Mouse (Mus musculus) skeletal muscle tissue, postnatal 0 days (tissue): Measurements from ENCODE around the gene Gm12253. TPM values are rescaled to one million over a fixed set of nuclear protein-coding genes. Genes with fewer than 3 reads are reported as not detected.

Source experiments
- polyA plus RNA-seq: library from polyadenylated mRNA; unstranded; fragments of >200 nt; fragmentation: Nextera tagmentation; extraction: Ambion mirVana; gene quantifications from 2 replicates; pipeline ENCODE4 v1.2.1, GENCODE M21; 2015

Gm12253 gene
- not detected in 2 replicates for polyA plus RNA-seq

GRCm38 (mm10) chr11:58432259-58432658 is at the start of gene Gm12253:
Gene Gm12253 (plus strand): TSS chr11:58432559.

GRCm38 (mm10) chr11:58420815-58421214 is 11.5 kb upstream of the Gm12253 start, which contains the start of gene 1810065E05Rik:
Gene 1810065E05Rik (plus strand): TSS chr11:58421111.

GRCm38 (mm10) chr11:58452759-58453158 is 20.4 kb downstream of the Gm12253 start, which contains the start of gene Lypd9:
Gene Lypd9 (minus strand): TSS chr11:58452923.

GRCm38 (mm10) chr11:58462170-58462569 is 29.8 kb downstream of the Gm12253 start, which contains the start of gene Olfr30:
Gene Olfr30 (minus strand): TSS chr11:58462270.

Other genes with a start within 250 kb of the Gm12253 start
- gene Igtp, start 233.0 kb upstream of the Gm12253 start, polyA plus RNA-seq: 23.1 and 27.3 TPM in 2 replicates
- 13.6 and 14.4 TPM in 2 replicates for gene Irgm2, start 232.9 kb upstream of the Gm12253 start, polyA plus RNA-seq
- gene 4930438A08Rik, start 157.8 kb upstream of the Gm12253 start, polyA plus RNA-seq: 0.61 TPM in 1 of 2 replicates, not detected in the other
- gene Zfp692, start 125.5 kb upstream of the Gm12253 start, polyA plus RNA-seq: 5.2 and 6.3 TPM in 2 replicates
- gene Zfp672, start 102.2 kb upstream of the Gm12253 start, polyA plus RNA-seq: 35.6 and 39.3 TPM in 2 replicates
- gene Sh3bp5l, start 101.8 kb upstream of the Gm12253 start, polyA plus RNA-seq: 23.7 and 24.0 TPM in 2 replicates
- not detected in 2 replicates for gene Lypd8, start 53.5 kb upstream of the Gm12253 start, polyA plus RNA-seq
- gene 1810065E05Rik, start 11.4 kb upstream of the Gm12253 start, polyA plus RNA-seq: not detected in 2 replicates
- not detected in 2 replicates for gene Lypd9, start 20.4 kb downstream of the Gm12253 start, polyA plus RNA-seq
- gene Olfr30, start 29.7 kb downstream of the Gm12253 start, polyA plus RNA-seq: not detected in 2 replicates
- not detected in 2 replicates for gene Olfr332, start 60.0 kb downstream of the Gm12253 start, polyA plus RNA-seq
- gene Olfr331, start 70.0 kb downstream of the Gm12253 start, polyA plus RNA-seq: not detected in 2 replicates
- gene Olfr330, start 102.3 kb downstream of the Gm12253 start, polyA plus RNA-seq: not detected in 2 replicates
- gene Olfr329-ps, start 113.9 kb downstream of the Gm12253 start, polyA plus RNA-seq: 0.12 TPM in 1 of 2 replicates, not detected in the other
- not detected in 2 replicates for gene Olfr328, start 123.1 kb downstream of the Gm12253 start, polyA plus RNA-seq
- not detected in 2 replicates for gene Olfr224, start 138.0 kb downstream of the Gm12253 start, polyA plus RNA-seq
- not detected in 2 replicates for gene Olfr325, start 145.2 kb downstream of the Gm12253 start, polyA plus RNA-seq
- not detected in 2 replicates for gene Olfr324, start 162.6 kb downstream of the Gm12253 start, polyA plus RNA-seq
- gene 2210407C18Rik, start 183.5 kb downstream of the Gm12253 start, polyA plus RNA-seq: not detected in 2 replicates
- not detected in 2 replicates for gene Olfr323, start 197.9 kb downstream of the Gm12253 start, polyA plus RNA-seq
- gene Trim58, start 207.9 kb downstream of the Gm12253 start, polyA plus RNA-seq: not detected in 2 replicates
- not detected in 2 replicates for gene Olfr322, start 226.2 kb downstream of the Gm12253 start, polyA plus RNA-seq
- not detected in 2 replicates for gene Olfr320, start 248.5 kb downstream of the Gm12253 start, polyA plus RNA-seq